Mouse (Mus musculus): ENCODE data around the gene Erp29.

DNA sequence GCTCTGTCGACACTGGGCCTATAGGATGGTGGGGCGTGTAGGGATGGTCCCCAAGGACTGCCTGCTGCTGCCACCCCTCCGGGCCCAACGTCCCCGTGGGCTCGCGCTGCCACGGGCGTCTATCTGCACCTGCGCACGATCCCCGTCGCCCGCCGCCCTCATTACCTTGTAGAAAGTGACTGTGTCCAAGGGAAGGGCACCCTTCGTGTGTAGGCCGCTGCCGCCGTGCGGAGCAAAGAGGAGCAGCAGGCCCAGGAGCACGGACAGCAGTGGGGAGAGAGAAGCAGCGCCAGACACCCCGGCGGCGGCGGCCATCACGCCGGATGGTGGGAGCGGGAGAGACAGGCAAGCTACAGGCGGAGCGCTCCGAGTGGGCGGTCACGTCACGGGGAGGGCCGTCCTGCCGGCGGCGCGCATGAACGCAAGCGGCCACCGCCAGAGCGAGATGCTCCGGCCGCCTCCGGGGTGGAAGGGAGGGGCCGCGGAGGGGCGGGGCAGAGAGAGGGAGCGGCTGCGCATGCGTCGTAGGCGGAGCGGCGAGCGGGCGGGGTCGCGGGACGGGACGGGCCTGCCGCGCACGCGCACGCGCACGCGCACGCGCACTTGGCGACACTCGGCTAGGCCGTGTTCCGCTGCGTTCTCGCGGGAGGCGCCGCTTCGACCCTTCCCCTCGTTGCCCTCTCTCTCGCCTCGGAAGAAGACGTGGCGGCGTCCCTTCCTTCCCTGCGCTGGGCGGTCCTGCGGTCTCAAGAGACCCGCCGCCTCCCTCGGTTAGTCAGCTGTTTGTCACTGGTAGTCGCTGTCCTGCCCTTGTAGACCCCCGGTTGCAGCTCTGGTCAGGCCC lies at the start of gene Erp29:
- TF ChIP-seq POLR2A (IDR thresholded peaks at IDR 0.05; ENCODE audit: low read depth, low read length) (peak; percentile 96), CTCF (IDR thresholded peaks at IDR 0.05; ENCODE audit: borderline replicate concordance, insufficient read depth, low read length) (no peak)

All from embryonic fibroblast, embryonic 13.5 days (primary cell).